In the genomic region with DNA sequence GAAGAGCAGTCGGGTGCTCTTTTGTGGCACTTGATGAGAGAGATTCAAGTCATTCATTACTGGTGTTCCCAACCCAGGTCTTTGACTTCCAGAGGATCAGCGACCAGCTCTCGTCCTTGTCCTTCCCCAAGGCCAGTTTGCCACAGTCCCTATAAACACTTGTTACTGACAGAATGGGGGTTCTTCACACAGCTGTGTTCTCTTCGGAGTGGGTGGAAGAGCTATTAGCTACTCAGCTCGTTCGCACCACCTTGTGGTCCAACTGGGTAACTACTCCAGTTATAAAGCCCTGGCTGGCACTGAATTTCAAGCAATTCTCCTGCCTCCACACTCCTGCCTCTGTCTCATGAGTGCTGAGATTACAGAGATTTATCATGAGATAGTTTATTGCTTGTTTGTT, we compare ENCODE assay signal across 8 mouse cellular contexts. TPM values are rescaled to one million over a fixed set of nuclear protein-coding genes. Genes with fewer than 3 reads are reported as not detected.
DNase-seq lines count a peak whose midpoint lies in the region; ATAC-seq and TF ChIP-seq lines count a peak whose summit lies in the region.

No protein-coding gene starts in this region.

- TF ChIP-seq CTCF in forebrain, postnatal 0 days (IDR thresholded peaks at IDR 0.05; ENCODE audit: low read depth), result peak; percentile 92

- peak; percentile 82 for DNase-seq in hindbrain, embryonic 11.5 days (ENCODE audit: low spot score)
- DNase-seq in brain, adult 2 months (ENCODE audit: low read depth, low spot score), result peak; percentile 87
- peak; percentile 85 for DNase-seq in forebrain, postnatal 0 days
- DNase-seq in left cerebral cortex, postnatal 10 days (ENCODE audit: extremely low spot score in 1 of 2, low spot score in 2 of 2), result peak; percentile 60 to 77
- DNase-seq in midbrain, embryonic 11.5 days (ENCODE audit: low spot score, missing footprints), result peak; percentile 95
- DNase-seq in spleen, postnatal 10 days (ENCODE audit: low spot score in 2 of 2), result peak; percentile 56 to 86

- no peak overlapping the region for H3K27ac ChIP-seq in hindbrain, embryonic 11.5 days (ENCODE audit: low read depth, low read length)
- no peak overlapping the region for H3K27ac ChIP-seq in hindbrain, embryonic 12.5 days
- H3K27ac ChIP-seq in forebrain, postnatal 0 days (ENCODE audit: low read depth, low read length), result no peak overlapping the region
- H3K27ac ChIP-seq in hindbrain, embryonic 16.5 days (ENCODE audit: low read depth, low read length), result no peak overlapping the region
- no peak overlapping the region for H3K27ac ChIP-seq in midbrain, embryonic 11.5 days (ENCODE audit: low read depth, low read length)

- no peaks in the 10 kb centered on the region for H3K9me3 ChIP-seq in hindbrain, embryonic 11.5 days (ENCODE audit: control insufficient read depth, low read length)
- peaks cover 6% of the 10 kb centered on the region for H3K9me3 ChIP-seq in hindbrain, embryonic 12.5 days (replicated peaks)
- H3K9me3 ChIP-seq in forebrain, postnatal 0 days (ENCODE audit: low read length), result 0 out of 2 replicates have a peak, but pooled peaks cover 3% of the 10 kb centered on the region
- H3K9me3 ChIP-seq in hindbrain, embryonic 16.5 days (ENCODE audit: control insufficient read depth, low read length), result 0 out of 2 replicates have a peak, but pooled peaks cover 4% of the 10 kb centered on the region
- H3K9me3 ChIP-seq in midbrain, embryonic 11.5 days (ENCODE audit: control insufficient read depth, low read length), result no peaks in the 10 kb centered on the region; the same call in 1 of the 2 replicates

- H3K4me2 ChIP-seq in hindbrain, embryonic 11.5 days (replicated peaks; ENCODE audit: low read depth, low read length), result no peak overlapping the region
- H3K4me2 ChIP-seq in hindbrain, embryonic 12.5 days (replicated peaks), result no peak overlapping the region
- H3K4me2 ChIP-seq in forebrain, postnatal 0 days (ENCODE audit: low read depth), result no peak overlapping the region
- H3K4me2 ChIP-seq in hindbrain, embryonic 16.5 days (ENCODE audit: low read length), result no peak overlapping the region
- no peak overlapping the region for H3K4me2 ChIP-seq in midbrain, embryonic 11.5 days

- H3K27me3 ChIP-seq in hindbrain, embryonic 11.5 days (ENCODE audit: control insufficient read depth, insufficient read depth, low read length), result no peaks in the 10 kb centered on the region
- no peaks in the 10 kb centered on the region for H3K27me3 ChIP-seq in hindbrain, embryonic 12.5 days
- no peaks in the 10 kb centered on the region for H3K27me3 ChIP-seq in forebrain, postnatal 0 days (ENCODE audit: insufficient read depth, low read length)
- H3K27me3 ChIP-seq in hindbrain, embryonic 16.5 days (replicated peaks; ENCODE audit: control insufficient read depth, insufficient read depth, low read length), result no peaks in the 10 kb centered on the region
- no peaks in the 10 kb centered on the region for H3K27me3 ChIP-seq in midbrain, embryonic 11.5 days (ENCODE audit: control insufficient read depth, insufficient read depth, low read length)

- H3K4me3 ChIP-seq in hindbrain, embryonic 11.5 days (ENCODE audit: low read depth, low read length), result no peak overlapping the region
- no peak overlapping the region for H3K4me3 ChIP-seq in hindbrain, embryonic 12.5 days
- H3K4me3 ChIP-seq in forebrain, postnatal 0 days (ENCODE audit: low read depth, low read length), result no peak overlapping the region
- H3K4me3 ChIP-seq in hindbrain, embryonic 16.5 days (ENCODE audit: low read length), result no peak overlapping the region
- no peak overlapping the region for H3K4me3 ChIP-seq in midbrain, embryonic 11.5 days (ENCODE audit: low read depth, low read length)

- no peaks in the 10 kb centered on the region for H3K4me1 ChIP-seq in hindbrain, embryonic 11.5 days (replicated peaks; ENCODE audit: control insufficient read depth, insufficient read depth, low read length)
- H3K4me1 ChIP-seq in hindbrain, embryonic 12.5 days, result no peaks in the 10 kb centered on the region
- no peaks in the 10 kb centered on the region for H3K4me1 ChIP-seq in forebrain, postnatal 0 days (ENCODE audit: insufficient read depth)
- no peaks in the 10 kb centered on the region for H3K4me1 ChIP-seq in hindbrain, embryonic 16.5 days (ENCODE audit: control insufficient read depth, insufficient read depth, low read depth, low read length)
- no peaks in the 10 kb centered on the region for H3K4me1 ChIP-seq in midbrain, embryonic 11.5 days (ENCODE audit: control insufficient read depth, insufficient read depth, low read length)

- H3K9ac ChIP-seq in hindbrain, embryonic 11.5 days (ENCODE audit: low read depth, low read length), result no peak overlapping the region
- H3K9ac ChIP-seq in hindbrain, embryonic 12.5 days, result no peak overlapping the region
- no peak overlapping the region for H3K9ac ChIP-seq in forebrain, postnatal 0 days
- no peak overlapping the region for H3K9ac ChIP-seq in hindbrain, embryonic 16.5 days (ENCODE audit: low read depth, low read length)
- no peak overlapping the region for H3K9ac ChIP-seq in midbrain, embryonic 11.5 days (ENCODE audit: low read length)

- no peaks in the 10 kb centered on the region for H3K36me3 ChIP-seq in hindbrain, embryonic 11.5 days (ENCODE audit: control insufficient read depth, insufficient read depth, low read length)
- H3K36me3 ChIP-seq in hindbrain, embryonic 12.5 days, result no peaks in the 10 kb centered on the region
- H3K36me3 ChIP-seq in forebrain, postnatal 0 days (ENCODE audit: insufficient read depth), result no peaks in the 10 kb centered on the region
- H3K36me3 ChIP-seq in hindbrain, embryonic 16.5 days (ENCODE audit: control insufficient read depth, insufficient read depth, low read length), result no peaks in the 10 kb centered on the region
- H3K36me3 ChIP-seq in midbrain, embryonic 11.5 days (ENCODE audit: control insufficient read depth, insufficient read depth, low read length), result no peaks in the 10 kb centered on the region

- 29% methylated on average over 6 of the region's 6 CpGs for WGBS in hindbrain, embryonic 11.5 days
- 23% methylated on average over 6 of the region's 6 CpGs for WGBS in hindbrain, embryonic 12.5 days
- 26% methylated on average over 6 of the region's 6 CpGs for WGBS in forebrain, postnatal 0 days
- 23% methylated on average over 6 of the region's 6 CpGs for WGBS in hindbrain, embryonic 16.5 days
- WGBS in midbrain, embryonic 11.5 days, result 23% methylated on average over 6 of the region's 6 CpGs

- no peak for ATAC-seq in hindbrain, embryonic 11.5 days (ENCODE audit: low FRiP score)
- ATAC-seq in hindbrain, embryonic 12.5 days (ENCODE audit: low FRiP score), result no peak
- ATAC-seq in forebrain, postnatal 0 days, result peak; percentile 66; the same call in 1 of the 2 replicates
- peak; percentile 42; the same call in 1 of the 2 replicates for ATAC-seq in hindbrain, embryonic 16.5 days
- ATAC-seq in midbrain, embryonic 11.5 days (ENCODE audit: low FRiP score), result no peak

- intact Hi-C loops in left cerebral cortex, postnatal 10 days (cut with DNase I), result loop anchor here (2.0 to 10.0 kb wide), 3 partner anchors 115 to 323 kb away; partner anchors contain the start of gene Gh

RNA-seq across cellular contexts. Expression of gene Tex2, which starts 14.5 kb away (rescaled TPM):
- 10.2 and 11.2 TPM in 2 replicates for polyA plus RNA-seq in hindbrain, embryonic 11.5 days (2014; fragmentation: Nextera tagmentation; extraction: Ambion mirVana)
- polyA plus RNA-seq in hindbrain, embryonic 12.5 days (2016; fragmentation: Nextera tagmentation; extraction: Ambion mirVana), result 13.3 and 15.5 TPM in 2 replicates
- total RNA-seq in forebrain, postnatal 0 days (2014; rRNA removed), result 44.7 and 49.3 TPM in 2 replicates
- 17.5 and 23.0 TPM in 2 replicates for polyA plus RNA-seq in forebrain, postnatal 0 days (2015; fragmentation: Nextera tagmentation; extraction: Ambion mirVana)
- 29.5 and 38.4 TPM in 2 replicates for polyA plus RNA-seq in hindbrain, embryonic 16.5 days (2015; fragmentation: Nextera tagmentation; extraction: Ambion mirVana)
- total RNA-seq in left cerebral cortex, postnatal 10 days (2021), result 10 to 100 TPM; 86.8 to 91.8 TPM
- 9.9 and 10.8 TPM in 2 replicates for polyA plus RNA-seq in midbrain, embryonic 11.5 days (2014; fragmentation: Nextera tagmentation; extraction: Ambion mirVana)

Comparison
In these comparisons a context has a peak if more than half of its experiments do, and no peak if none do; other contexts are left out.
1. ATAC-seq: peak in forebrain, postnatal 0 days (single experiment) and hindbrain, embryonic 16.5 days (single experiment); none in hindbrain, embryonic 11.5 days (single experiment), hindbrain, embryonic 12.5 days (single experiment) and midbrain, embryonic 11.5 days (single experiment).
2. Peak in every context shown above with its lines, with median percentiles within 50 percentile points of each other: DNase-seq.